Mouse (Mus musculus) kidney, embryonic 14.5 days (tissue): ENCODE measurements at regions not wholly inside any gene's neighbourhood (a gene's known extent, or its start where the extent isn't known, plus 50 kb on each side); places are given as distances from the start of the nearest gene placed in this dataset.

Source experiments
- ATAC-seq: fragments of 200-750 bp; cut with Nextera tagmentation; 2 replicates; pipeline ENCODE4 v1.8.0; 2017; ENCODE audit warnings: moderate number of reproducible peaks, mild to moderate bottlenecking, moderate TSS enrichment, moderate library complexity; ENCODE audit not compliant: low FRiP score, low TSS enrichment
- H3K27ac ChIP-seq: fragments of 300-500 bp; sonication (generic); 2 replicates; pipeline ENCODE4 v1.5.1; 2014; ENCODE audit warnings: low read depth, mild to moderate bottlenecking, low read length, moderate library complexity, mixed read lengths
- H3K27me3 ChIP-seq: fragments of 300-500 bp; sonication (generic); 2 replicates; pipeline ENCODE4 v1.6.1; 2014; ENCODE audit warnings: mild to moderate bottlenecking, low read length; ENCODE audit not compliant: control insufficient read depth, insufficient read depth
- H3K36me3 ChIP-seq: fragments of 300-500 bp; sonication (generic); 2 replicates; pipeline ENCODE4 v1.6.1; 2014; ENCODE audit warnings: low read length, mixed read lengths; ENCODE audit not compliant: control insufficient read depth, insufficient read depth
- H3K4me1 ChIP-seq: fragments of 300-500 bp; sonication (generic); 2 replicates; pipeline ENCODE4 v1.6.1; 2014; ENCODE audit warnings: low read length, mixed read lengths; ENCODE audit not compliant: control insufficient read depth, insufficient read depth
- H3K4me2 ChIP-seq: fragments of 300-500 bp; sonication (generic); replicated peaks from 2 replicates; pipeline ENCODE4 v1.6.1; 2014; ENCODE audit warnings: low read depth, mild to moderate bottlenecking, low read length
- H3K4me3 ChIP-seq: fragments of 300-500 bp; sonication (generic); 2 replicates; pipeline ENCODE4 v1.5.1; 2014; ENCODE audit warnings: mild to moderate bottlenecking, low read length
- H3K9ac ChIP-seq: fragments of 300-500 bp; sonication (generic); 2 replicates; pipeline ENCODE4 v1.6.1; 2014; ENCODE audit warnings: low read depth, mild to moderate bottlenecking, low read length, moderate library complexity
- H3K9me3 ChIP-seq: fragments of 300-500 bp; sonication (generic); 2 replicates; pipeline ENCODE4 v1.6.1; 2016; ENCODE audit warnings: low read length; ENCODE audit not compliant: control insufficient read depth
- WGBS: fragments of 180-500 bp; shearing (Covaris S2); extraction: QIAGEN DNeasy Blood & Tissue Kit; methylation state at CpG from one replicate; pipeline ENCODE4 v1.1.7; 2014; 5-methylcytosine and 5-hydroxymethylcytosine counted together

- H3K9ac ChIP-seq = peak overlapping the region; percentile 42; the same call in 1 of the 2 replicates
- ATAC-seq = peak; percentile 38
- no peaks in the 10 kb centered on the region for H3K36me3 ChIP-seq
- no peaks in the 10 kb centered on the region for H3K9me3 ChIP-seq
- WGBS = 15% methylated on average over 18 of the region's 18 CpGs
- H3K4me1 ChIP-seq = peaks cover 47% of the 10 kb centered on the region
- H3K4me2 ChIP-seq = peak overlapping the region; percentile 28
- 0 out of 2 replicates have a peak overlapping the region, but pooled peaks have one; percentile 1 for H3K4me3 ChIP-seq
- H3K27me3 ChIP-seq = no peaks in the 10 kb centered on the region
- peak overlapping the region; percentile 82; the same call in 1 of the 2 replicates for H3K27ac ChIP-seq
These were observed 90.4 kb downstream of the Zfp36l1 start for GRCm38 (mm10) chr12:80022181-80023106.

DNA sequence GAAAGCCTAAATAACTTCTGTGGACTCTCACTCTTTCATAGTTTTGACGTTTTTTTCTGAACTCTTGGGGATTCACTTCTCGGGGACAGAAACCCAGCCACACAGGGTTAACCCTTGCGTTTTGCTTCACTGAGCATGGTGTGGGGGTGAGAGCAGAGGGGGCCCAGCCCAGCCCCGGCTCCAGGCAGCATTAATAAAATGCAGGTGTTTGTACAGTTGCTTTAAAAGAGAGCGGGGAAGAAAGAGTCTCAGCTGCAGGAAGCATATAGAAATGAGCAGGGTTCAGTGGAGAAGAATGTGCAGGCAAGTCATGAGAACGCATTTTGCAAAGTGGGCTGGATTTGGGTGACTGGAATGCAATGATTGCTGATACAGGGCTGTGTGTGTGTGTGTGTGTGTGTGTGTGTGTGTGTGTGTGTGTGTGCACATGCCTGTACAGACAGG lies 91.8 kb downstream of the Zfp36l1 start:
- Histone ChIP-seq H3K27ac (peak overlapping the region; percentile 82), H3K27me3 (no peaks in the 10 kb centered on the region), H3K36me3 (no peaks in the 10 kb centered on the region), H3K9ac (peak overlapping the region; percentile 18; the same call in 1 of the 2 replicates), H3K4me1 (peaks cover 50% of the 10 kb centered on the region), H3K4me3 (no peak overlapping the region), H3K9me3 (no peaks in the 10 kb centered on the region), H3K4me2 (peak overlapping the region; percentile 28; the same call in 1 of the 2 replicates)
- ATAC-seq = peak; percentile 84
- WGBS = 10% methylated on average over 6 of the region's 6 CpGs

DNA sequence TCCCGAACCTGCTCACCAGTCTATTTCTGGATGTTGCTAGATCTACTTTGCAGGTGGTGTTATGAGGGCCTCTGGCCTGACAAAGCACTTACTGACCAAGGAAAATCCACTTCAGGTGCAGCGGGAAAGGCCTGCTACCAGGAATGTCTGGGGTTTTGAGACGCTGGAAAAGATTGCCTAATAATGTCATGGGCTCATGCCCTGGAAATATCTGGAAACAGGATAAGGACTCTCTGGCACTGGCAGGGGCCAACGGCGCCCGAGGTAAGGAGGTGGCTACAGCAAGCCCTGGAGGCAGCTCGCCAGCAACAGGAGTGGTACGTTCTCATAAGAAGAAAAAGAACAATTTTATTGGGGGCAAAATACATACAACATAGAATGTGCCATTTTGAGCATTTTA lies 94.7 kb downstream of the Zfp36l1 start:
- Histone ChIP-seq H3K27me3 (no peaks in the 10 kb centered on the region), H3K36me3 (no peaks in the 10 kb centered on the region), H3K4me3 (no peak overlapping the region), H3K9ac (no peak overlapping the region; the same call in 1 of the 2 replicates), H3K27ac (peak overlapping the region; percentile 51; the same call in 1 of the 2 replicates), H3K9me3 (no peaks in the 10 kb centered on the region), H3K4me1 (peaks cover 54% of the 10 kb centered on the region), H3K4me2 (no peak overlapping the region)
- 81% methylated on average over 8 of the region's 8 CpGs for WGBS
- no peak for ATAC-seq

DNA sequence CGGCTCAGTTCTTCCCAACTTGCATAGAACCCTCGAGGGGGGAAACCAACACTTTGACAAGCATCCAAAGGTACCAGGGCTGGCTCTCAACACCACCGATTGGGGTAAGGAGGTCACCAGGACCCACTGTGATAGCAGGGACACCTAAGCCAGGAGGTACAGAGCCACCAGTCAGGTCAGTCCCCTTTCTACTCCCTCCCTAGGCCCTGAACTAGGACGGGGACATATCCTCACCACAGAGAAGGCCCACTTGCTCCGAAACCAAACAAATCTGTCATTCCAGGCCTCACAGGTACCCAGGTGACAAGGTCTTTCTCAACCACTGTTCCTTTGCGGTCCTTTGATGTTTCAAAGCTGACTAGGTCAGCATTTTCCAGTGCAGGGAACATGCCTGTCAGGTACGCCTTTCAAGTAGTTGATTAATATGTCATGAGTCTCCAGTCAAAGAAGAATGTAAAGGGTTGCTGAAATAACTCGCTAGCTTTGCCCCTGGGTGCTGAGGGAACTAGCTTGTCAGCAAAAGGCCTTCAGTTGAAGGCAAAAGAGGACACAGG lies 95.4 kb downstream of the Zfp36l1 start:
- peak overlapping the region; percentile 51; the same call in 1 of the 2 replicates for H3K27ac ChIP-seq
- H3K36me3 ChIP-seq = no peaks in the 10 kb centered on the region
- H3K9ac ChIP-seq = no peak overlapping the region
- peaks cover 48% of the 10 kb centered on the region for H3K4me1 ChIP-seq
- 64% methylated on average over 8 of the region's 8 CpGs for WGBS
- H3K4me3 ChIP-seq = no peak overlapping the region
- H3K27me3 ChIP-seq = no peaks in the 10 kb centered on the region
- ATAC-seq = no peak
- H3K9me3 ChIP-seq = no peaks in the 10 kb centered on the region
- H3K4me2 ChIP-seq = no peak overlapping the region

- Histone ChIP-seq H3K9me3 (no peaks in the 10 kb centered on the region), H3K4me2 (no peak overlapping the region), H3K9ac (no peak overlapping the region), H3K4me1 (peaks cover 34% of the 10 kb centered on the region), H3K27ac (no peak overlapping the region), H3K4me3 (no peak overlapping the region), H3K27me3 (no peaks in the 10 kb centered on the region), H3K36me3 (no peaks in the 10 kb centered on the region)
- WGBS = 100% methylated on average over 1 of the region's 1 CpGs
- no peak for ATAC-seq
These were observed 96.9 kb downstream of the Zfp36l1 start for GRCm38 (mm10) chr12:80015938-80016337.

- 34% methylated on average over 7 of the region's 7 CpGs for WGBS
- Histone ChIP-seq H3K27ac (peak overlapping the region; percentile 83; the same call in 1 of the 2 replicates), H3K4me1 (peaks cover 25% of the 10 kb centered on the region), H3K4me2 (peak overlapping the region; percentile 0; the same call in 1 of the 2 replicates), H3K36me3 (no peaks in the 10 kb centered on the region), H3K9me3 (no peaks in the 10 kb centered on the region), H3K4me3 (no peak overlapping the region), H3K9ac (no peak overlapping the region), H3K27me3 (no peaks in the 10 kb centered on the region)
- ATAC-seq = no peak
These were observed 98.2 kb downstream of the Zfp36l1 start for GRCm38 (mm10) chr12:80014598-80014983.

GRCm38 (mm10) chr12:80013904-80014597 lies 98.8 kb downstream of the Zfp36l1 start:
- ATAC-seq = peak; percentile 64; the same call in 1 of the 2 replicates
- H3K4me1 ChIP-seq = peaks cover 25% of the 10 kb centered on the region

DNA sequence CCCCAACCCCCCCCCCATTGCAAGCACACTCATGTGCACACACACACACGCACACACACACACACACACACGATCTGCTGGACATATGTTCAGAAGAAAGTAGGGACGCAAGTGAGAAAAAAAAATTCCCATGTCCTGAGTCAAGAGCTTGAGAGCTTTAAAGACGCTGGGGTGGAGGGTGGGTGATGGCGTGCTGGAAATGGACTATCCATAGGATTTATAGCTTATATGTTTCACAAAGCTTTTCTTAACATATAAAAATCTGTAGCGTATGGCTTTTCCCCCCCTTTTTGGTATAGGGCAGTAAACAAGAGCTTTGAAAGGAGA lies 99.3 kb downstream of the Zfp36l1 start:
- Histone ChIP-seq H3K27me3 (no peaks in the 10 kb centered on the region), H3K4me1 (peaks cover 23% of the 10 kb centered on the region), H3K4me2 (no peak overlapping the region), H3K4me3 (no peak overlapping the region), H3K9ac (no peak overlapping the region), H3K36me3 (no peaks in the 10 kb centered on the region), H3K9me3 (no peaks in the 10 kb centered on the region), H3K27ac (peak overlapping the region; percentile 83; the same call in 1 of the 2 replicates)
- 57% methylated on average over 6 of the region's 6 CpGs for WGBS
- no peak for ATAC-seq

More at GRCm38 (mm10) chr12:80013904-80014597, 98.8 kb downstream of the Zfp36l1 start:
- H3K27ac ChIP-seq = peak overlapping the region; percentile 83
- H3K9ac ChIP-seq = no peak overlapping the region; the same call in 1 of the 2 replicates
- 15% methylated on average over 14 of the region's 14 CpGs for WGBS
- H3K9me3 ChIP-seq = no peaks in the 10 kb centered on the region
- no peak overlapping the region for H3K4me3 ChIP-seq
- H3K36me3 ChIP-seq = no peaks in the 10 kb centered on the region
- H3K27me3 ChIP-seq = no peaks in the 10 kb centered on the region
- peak overlapping the region; percentile 0; the same call in 1 of the 2 replicates for H3K4me2 ChIP-seq
